Mouse (Mus musculus): ENCODE results near the gene Gm11634.
"Not testable (repeated sequence)": the region's sequence is repeated elsewhere in the genome, so short reads cannot be mapped to it uniquely, and the experiment has no call there.

Gene Gm11634

DNA sequence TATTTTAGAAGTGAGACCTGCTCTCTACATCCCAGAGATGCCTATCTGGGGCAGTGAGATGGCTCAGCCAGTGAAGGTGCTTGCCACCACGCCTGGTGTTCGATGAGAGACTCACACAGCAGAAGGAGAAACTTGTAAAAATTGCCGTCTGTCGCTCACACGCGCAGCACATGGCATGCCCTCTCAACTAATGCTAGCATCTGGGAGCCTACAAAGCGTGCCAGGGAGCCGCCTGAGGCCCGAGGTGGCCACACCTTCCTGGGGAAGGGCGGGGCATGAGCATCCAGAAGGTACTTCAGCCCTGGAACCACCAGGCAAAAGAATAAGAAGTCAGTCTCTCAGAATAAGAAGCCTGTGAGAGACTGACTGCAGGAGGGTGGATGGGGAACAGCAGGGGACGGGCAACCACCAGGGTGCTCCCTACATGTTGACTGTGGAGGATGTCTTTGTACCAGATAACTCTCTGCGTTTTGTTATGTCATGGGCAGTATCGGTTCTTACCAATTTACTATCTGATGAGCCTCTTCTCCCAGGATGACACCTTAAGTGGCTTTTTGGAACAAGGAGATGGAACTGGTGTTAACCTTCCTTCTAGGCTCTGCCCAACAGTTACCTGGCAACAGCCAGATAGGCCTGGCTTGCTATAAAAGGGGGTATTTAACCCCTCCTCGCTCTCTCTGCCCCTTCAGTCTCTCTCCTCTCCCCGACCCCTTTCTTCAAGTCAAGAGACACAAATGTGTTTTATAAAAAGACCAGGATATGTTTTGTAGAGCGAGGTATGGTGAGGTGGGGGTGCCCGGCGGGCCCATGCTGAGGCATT, 18.1 kb upstream of the Gm11634 start:
- no peak for DNase-seq

DNA sequence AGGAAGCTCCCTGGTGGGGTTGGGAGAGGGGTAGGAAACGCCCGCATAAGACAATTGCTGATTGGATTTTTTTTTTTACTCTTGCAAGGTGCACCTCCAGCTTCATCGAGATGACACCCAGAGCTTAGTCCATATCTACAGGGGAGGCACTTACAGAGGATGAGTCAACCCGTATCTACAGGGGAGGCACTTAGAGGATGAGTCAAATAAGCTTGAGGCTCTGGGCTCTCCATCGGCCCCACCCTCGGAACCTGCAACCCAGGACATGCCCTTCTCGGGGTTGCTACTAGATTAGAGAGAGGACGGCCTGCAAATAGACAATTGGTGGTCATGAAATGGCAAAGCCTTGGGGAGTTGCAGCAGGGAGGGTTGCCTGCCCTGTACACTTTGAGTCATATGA, 17.0 kb upstream of the Gm11634 start:
- no peak for DNase-seq

DNA sequence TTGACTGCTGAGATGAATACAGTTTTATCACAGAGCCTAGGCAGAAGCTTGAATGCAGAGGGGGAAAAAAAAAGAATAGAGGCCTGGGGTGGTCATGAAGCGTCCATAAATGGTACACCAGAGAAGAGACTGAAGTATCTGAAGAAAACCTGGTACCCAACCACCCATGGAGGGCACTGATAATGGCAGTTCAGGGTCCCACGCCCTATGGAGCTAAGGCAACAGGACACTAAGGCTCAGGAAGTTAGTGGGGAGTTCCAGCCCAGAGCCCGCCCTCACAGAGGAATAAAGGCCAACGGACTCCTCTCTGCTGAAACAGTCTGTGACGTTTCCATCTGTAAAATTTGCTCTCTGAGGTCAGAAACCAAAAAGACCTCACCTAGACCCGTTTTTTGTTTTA, 16.3 kb upstream of the Gm11634 start:
- DNase-seq: no peak

DNA sequence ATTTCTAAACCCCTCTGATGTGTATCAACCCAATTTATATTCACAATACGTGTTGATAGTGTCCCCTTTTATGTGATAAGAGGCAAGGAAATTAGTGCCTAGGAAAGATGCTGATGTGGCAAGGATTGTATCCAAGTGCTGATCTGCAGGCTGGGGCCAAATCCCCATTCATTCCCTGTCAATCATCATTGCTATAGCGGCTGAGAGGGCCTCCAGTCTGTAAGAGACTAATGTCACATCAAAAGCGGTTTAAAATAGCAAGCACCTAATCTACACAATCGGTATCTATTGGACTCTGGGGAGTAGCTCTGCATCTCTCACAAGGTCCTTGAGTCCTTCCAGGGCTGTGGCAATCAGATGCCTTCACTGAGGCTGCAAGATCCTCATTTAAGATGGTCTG, 15.1 kb upstream of the Gm11634 start:
- DNase-seq: no peak

DNA sequence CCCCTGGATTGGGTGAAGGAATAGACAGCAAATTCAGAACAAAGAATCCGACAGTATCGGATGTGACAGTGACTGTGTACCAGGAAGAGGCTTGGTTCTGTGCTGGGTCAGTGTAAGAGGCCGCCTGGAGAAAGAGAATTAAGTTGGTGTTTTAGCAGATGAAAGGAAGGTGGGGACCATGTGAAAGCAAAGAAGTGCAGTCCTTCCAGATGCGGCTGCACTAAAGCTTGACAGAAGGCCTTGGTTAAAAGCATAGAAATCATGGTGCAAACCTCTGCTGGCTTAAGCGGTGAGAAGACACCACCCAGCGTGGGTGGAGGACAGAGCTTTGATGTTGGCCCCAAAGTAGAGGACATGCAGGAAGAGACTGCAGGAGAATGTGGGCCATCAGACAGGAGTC, 14.5 kb upstream of the Gm11634 start:
- DNase-seq: no peak

DNA sequence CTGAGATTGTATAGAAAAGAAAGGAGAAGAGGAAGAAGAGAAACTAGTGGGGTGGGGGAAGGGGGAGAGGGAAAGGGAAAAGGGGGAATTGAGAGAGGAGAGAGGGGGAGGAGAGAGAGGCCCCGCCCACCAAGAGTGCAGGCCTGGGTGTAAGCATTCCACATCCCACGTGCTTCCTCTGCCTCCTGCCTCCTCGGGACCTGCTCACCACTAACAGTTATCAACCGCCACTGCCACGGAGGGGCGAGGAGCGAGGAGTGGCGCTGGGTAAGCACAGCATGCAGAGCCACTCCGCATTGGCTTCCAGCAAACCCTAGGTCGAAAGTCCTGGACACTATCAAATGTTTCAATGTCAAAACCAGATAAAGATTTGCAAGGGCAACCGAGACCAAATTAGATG, 11.4 kb upstream of the Gm11634 start:
- DNase-seq: no peak

DNA sequence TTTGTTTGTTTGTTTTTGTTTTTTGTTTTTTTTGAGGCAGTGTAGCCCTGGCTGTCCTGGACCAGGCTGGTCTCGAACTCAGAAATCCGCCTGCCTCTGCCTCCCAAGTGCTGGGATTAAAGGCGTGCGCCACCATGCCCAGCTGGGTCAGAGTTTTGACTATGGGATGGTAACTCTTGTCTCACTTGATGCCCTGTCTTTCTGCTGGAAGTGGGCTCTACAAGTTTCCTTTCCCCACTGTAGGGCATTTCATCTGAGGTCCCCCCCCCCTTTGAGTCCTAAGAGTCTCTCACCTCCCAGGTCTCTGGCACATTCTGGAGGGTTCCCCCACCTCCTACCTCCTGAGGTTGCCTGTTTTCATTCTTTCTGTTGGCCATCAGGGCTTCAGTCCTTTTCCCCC, 8.1 kb upstream of the Gm11634 start:
- not testable (repeated sequence) for DNase-seq

DNA sequence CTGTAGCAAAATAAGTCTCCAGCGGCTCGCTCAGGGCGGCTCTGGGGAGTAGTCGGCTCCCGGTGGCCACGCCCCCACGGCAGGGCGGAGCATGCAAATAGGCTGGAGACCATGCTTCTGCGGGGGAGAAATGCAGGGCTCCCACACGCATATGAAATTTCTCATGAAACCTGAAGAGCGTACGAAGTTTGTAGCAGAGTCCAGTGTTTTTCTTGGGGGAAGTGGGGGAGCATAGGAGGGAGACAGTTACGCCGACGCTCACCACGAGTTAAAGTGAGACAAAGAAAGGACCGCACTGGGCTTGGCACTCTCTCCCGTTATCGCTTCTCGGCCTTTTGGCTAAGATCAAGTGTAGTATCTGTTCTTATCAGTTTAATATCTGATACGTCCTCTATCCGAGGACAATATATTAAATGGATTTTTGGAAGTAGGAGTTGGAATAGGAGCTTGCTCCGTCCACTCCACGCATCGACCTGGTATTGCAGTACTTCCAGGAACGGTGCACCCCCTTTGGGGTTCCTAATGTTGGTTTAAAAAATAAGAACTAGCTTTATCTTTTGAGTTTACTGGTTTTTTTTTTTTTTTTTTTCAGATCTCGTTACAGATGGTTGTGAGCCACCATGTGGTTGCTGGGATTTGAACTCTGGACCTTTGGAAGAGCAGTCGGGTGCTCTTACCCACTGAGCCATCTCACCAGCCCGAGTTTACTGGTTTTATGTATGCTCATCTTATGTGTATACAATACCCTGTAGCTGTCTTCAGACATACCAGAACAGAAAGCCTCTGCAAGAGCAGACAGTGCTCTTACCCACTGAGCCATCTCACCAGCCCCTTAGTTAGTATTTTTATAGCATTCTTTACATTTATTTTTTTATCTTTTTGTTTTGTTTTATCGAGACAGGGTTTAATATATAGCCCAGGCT, 5.7 kb upstream of the Gm11634 start:
- DNase-seq: peak; percentile 65 to 88

DNA sequence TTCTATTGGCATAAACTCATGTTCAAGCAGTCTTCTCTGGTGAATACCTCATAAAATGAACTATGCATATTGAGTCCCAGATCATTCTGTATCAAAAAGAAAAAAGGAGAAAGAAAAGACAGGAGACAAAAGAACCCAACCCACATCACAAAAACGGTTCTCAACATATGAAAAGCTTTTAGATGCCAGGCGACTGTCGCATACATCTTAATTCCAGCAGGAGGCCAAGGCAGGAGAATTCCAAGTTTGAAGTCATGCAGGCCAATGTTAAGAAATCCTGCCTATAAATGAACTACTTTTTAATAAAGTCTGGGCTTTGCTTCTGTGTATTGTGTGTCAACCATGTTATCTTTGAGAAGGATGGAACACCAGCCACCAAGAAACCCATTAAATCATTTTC, 5.1 kb upstream of the Gm11634 start:
- DNase-seq: no peak

DNA sequence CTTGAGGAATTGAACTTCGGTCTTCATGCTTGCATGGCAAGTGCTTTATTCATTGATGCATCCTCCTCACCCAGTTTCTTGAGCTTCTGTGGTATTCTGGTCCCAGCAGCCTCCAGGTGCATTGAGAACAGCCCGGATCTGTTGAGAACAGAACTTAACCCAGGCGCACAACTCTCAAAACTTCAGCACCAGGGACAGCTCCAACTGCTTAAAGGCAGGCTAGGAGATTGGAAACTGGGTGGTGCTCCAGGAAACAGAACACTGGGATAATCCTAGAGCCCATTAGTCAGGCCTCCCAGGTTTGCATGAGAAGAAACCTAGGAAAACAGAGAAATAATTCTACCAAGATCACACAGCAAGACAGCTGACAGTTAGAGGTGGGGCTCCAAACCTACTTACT, 3.4 kb upstream of the Gm11634 start:
- DNase-seq: peak in 1 of 2 experiments; percentile 45

DNA sequence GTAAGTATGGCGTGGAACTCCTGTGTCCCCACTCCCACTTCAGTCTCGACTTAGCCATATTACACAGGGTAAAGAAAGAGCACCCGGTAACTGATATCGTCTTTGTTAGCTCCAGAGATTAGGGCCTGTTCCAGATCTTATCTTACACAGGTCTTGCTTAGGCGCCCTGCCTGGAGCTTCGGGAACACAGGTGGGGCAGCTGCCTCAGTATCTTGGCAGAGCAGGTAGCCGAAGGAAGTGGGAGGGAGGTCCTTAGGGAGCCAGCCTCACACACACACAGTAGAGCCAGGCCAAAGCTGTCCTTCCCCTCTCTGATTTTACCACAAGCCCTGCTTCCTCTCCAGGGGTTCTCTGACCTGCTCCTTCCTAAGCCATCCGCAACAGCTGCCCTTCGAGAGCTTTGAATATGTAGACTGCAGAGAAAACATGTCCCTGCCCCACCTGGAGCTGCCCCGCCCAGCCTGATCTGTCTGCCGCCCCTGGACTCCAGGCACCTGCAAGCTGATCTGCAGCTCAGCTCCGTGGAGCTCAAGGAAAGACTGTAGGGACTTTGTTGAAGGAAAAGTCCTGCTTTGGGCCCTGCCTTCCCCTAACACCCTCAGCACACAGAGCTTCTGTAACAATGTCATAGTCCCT, 8.9 kb downstream of the Gm11634 start:
- DNase-seq: no peak

DNA sequence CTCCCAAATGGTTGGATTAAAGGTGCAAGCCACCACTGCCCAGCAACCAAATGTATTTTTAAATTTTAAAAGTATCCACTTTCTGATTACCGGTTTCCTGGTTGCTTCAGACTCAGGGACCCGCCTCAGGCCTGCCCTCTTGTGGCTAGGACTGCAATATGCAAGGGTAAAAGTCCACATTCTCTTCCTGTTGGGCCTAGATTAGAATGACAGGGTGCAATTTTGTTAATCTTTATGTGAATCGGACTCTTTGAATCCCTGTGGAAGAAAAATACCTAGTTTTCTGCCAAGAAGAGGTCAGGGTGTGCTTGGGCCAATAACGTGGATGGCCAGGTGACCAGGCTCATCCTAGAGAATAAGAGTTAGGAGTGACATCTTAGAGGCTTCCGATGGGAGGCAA, 9.6 kb downstream of the Gm11634 start:
- DNase-seq: peak in 1 of 2 experiments; percentile 67

DNA sequence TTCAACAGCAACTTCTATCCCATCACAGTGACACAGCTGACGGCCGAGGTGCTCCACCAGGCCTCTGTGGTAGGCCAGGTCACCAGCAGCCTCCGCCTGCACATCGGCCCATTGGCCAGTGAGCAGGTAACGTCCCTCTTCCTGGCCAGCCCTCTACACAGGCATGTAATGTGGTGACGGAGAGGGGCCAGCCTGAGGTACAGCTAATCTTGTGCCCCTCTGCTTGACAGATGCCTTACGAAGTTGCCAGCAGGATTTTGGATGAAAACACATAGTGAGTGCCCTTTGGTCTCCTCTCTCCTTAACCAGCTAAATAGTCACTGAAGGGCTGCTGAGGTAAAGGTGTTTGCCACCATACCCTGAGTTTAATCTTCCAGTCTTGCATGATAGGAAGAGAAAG, 10.2 kb downstream of the Gm11634 start:
- DNase-seq: no peak

DNA sequence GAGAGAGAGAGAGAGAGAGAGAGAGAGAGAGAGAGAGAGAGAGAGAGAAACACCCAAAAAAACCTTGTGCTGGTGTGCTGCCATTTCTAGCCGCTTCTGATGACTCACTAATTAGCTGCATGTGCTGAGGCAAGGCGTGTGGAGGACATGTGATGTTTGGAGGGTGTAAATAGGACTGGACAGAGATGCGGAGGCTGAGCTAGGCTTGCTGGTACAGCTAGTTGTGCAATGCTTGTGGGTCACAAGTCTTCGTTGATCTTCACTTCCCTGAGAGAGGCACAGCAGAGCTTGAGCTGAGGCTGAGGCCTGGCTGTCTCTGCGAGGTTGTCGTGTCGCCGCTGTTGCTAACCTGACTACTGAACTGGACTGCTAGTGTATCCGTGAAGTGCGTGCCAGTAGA, 11.4 kb downstream of the Gm11634 start:
- no peak for DNase-seq

DNA sequence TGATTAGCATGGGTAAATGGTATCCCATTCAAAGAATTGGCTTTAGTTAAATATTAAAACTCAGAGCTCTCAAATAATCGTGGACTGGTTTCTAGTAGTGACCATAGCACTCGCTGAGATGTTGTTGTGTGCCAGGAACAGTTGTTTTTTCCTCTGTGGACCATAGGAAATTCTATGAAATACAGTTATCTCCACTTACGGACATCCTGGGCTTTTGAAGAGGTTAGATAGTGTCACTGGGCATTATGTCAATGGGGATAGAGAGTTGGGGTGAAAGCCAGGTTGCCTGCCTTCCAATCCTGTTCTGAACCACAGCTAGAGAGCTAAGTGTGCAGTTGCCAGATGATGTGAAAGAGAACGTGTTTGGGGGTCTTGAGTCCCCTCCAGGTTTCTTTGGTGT, 13.3 kb downstream of the Gm11634 start:
- DNase-seq: no peak

DNA sequence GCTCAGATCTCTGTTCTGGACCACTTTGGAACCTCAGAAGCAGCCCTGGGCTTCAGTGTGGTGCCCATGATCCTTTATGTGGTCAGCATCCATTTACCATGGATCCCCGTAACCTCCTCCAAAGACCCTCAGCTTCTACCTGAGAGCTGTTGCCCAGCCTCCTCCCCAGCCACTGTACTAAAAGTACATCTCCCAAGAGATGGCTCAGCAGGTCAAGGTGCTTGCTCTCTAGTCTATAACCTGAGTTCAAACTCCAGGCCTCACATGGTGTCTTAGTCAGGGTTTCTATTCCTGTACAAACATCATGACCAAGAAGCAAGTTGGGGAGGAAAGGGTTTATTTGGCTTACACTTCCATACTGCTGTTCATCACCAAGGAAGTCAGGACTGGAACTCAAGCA, 14.0 kb downstream of the Gm11634 start:
- not testable (repeated sequence) for DNase-seq

DNA sequence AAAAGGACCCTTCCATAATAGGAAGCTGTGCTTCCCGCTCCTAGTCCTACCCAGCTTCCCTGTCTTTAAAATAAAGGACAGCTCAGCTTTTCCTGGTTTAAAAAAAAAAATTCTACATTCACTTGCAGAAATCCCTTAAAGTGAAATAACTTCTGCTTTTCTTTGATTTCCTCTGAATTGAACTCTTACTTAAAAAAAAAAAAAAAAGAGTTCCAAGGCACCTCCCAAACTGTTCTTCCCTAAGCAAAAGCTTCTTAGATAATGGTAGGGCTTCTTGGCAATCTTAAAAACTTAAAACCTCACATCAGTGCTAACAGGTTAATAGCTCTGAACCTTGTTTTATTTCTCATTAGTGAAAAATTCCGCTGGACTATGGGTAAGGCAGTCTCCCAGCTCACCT, 15.9 kb downstream of the Gm11634 start:
- DNase-seq: no peak

DNA sequence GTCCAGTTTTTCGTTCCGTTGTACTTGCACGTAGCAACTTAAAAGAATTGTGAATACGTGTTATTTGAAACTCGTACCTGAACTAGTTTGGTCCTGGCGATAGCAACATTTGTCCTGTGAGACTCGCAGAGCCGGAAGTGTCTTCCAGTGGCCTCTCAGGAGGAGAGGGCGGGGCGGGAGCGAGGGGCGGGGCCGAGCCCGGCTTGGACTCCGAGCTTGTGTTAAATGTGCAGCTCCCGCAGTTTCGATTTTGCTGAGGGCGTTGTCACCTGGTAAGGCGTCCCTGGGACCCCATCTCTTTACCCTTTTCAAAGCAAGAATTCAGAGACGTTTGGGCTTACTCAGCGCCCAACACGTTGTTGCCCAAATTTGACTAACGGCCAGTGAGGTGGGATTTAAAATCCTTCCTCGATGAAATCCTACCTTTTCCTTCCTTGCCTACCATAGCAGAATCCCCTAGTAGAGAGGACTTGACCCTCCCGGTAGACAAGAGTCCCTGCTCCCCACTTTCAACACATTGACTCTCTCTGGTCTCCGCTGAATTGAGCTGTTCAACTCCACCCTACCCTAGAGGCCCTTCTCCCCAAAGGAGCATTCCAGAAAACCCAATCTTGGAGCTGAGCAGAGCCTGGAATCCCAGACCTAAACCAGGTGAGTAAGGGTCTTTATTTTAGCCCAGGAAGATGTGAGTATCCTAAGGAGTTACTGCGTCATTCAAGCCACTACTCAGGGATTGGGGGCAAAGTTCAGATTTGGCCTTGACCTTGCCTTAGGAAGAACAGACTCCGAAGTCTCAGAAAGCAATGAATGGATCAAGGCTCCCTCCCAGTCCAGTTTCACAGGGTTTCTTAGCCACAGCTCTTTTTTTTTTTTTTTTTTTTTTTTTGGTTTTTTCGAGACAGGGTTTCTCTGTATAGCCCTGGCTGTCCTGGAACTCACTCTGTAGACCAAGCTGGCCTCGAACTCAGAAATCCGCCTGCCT, 16.7 kb downstream of the Gm11634 start, which contains the start of gene Tmem106a:
Gene Tmem106a (plus strand): TSS at position 189 of the 982 bp plus-strand sequence.
- peak; percentile 42 to 55 for DNase-seq

DNA sequence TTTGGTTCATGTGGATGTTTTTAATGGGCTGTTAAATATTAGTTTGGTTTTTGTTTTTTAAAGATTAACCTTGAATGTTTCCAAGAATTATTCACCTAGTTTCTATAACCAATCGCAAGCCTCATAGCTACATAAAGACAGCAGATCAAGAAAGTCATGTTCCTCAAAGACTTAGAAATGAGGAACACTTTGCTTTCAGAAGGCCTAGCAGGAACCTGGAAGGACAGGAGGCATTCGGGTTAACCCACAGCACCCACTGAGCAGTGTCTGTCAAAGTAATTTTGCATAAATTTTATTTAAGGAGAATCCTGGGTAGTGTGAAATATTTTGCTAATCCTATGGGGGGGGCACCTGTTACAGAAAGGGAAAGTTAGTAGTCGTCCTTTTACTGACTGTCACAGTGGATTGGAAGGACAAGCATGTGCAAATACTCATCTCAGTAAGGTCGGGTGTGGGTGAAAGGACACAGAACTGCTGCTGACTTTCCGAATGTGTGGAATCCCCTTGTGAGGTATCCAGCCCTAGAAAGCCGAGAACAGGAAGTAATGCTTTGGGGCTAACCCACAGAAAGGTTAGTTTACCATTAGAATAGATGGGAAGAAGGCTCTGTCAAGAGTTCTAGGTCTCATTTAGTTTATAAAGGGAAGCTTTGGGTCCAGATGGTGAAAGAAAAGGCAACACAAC, 17.8 kb downstream of the Gm11634 start:
- no peak for DNase-seq

DNA sequence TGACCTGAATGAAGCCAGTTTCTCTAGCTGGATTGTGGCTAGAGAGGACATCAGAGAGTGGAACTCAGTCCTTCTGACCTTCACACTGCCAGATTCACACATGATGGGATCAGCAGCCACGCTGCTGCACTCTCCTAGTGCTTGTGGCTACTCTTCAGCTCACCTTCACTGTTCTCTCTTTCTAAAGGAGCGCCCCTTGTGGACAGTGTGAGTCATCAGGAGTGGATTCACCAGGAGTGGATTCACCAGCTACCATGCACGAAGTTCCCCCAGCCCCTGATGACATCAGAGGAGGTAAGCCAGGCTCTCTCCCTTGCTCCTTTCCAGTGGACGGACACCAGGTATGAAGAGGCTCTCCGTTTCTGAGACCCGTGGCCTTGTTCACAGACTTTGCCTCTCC, 22.9 kb downstream of the Gm11634 start:
- DNase-seq: no peak

DNA sequence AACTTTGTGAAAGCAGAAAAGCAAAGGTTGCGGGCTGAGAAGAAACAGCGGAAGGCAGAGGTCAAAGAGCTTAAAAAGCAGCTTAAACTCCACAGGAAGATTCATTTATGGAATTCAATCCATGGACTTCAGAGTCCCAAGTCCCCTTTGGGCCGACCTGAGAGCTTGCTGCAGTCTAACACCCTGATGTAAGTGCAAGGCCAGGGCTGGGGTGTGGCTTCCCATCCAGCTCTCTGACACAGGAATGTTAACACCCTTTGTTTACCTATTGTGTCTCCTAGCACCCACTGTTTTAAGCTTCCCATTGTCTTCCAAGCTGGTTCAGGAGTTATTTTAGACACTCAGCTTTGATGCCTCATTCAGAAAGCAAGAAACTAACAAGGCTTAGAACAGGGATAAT, 30.6 kb downstream of the Gm11634 start:
- no peak for DNase-seq

DNA sequence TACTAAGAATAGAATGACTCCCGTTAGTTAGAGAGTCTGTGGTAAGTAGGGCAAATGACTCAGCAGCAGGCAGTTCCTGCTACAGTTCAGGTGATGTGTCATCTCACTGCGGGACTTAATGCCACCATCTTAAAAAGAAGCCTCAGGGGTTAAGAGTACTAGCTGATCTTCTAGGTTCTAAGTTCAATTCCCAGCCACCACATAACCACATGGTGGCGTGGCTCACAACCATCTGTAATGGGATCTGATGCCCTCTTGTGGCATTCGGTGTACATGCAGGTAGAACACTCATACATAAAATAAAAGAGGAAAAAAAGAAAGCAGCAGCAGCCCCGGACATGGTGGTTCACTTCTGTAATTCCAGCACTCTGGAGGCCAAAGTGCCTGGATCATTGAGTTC, 36.7 kb downstream of the Gm11634 start:
- DNase-seq: peak in 1 of 2 experiments; percentile 43

Data from spleen, adult 18-20 months (tissue).